Mouse (Mus musculus) liver, embryonic 11.5 days (tissue): ENCODE measurements around the gene Cntn1. TPM values are rescaled to one million over a fixed set of nuclear protein-coding genes. Genes with fewer than 3 reads are reported as not detected.
"Not testable (repeated sequence)": the region's sequence is repeated elsewhere in the genome, so short reads cannot be mapped to it uniquely, and the experiment has no call there.

ENCODE experiments used
- ATAC-seq: fragments of 200-750 bp; cut with Nextera tagmentation; replicated peaks from 2 replicates; pipeline ENCODE4 v1.8.0; 2017; ENCODE audit warnings: moderate number of reproducible peaks, mild to moderate bottlenecking, moderate TSS enrichment, moderate library complexity; ENCODE audit not compliant: low FRiP score
- DNase-seq: peaks from one replicate; pipeline ENCODE4 v3.0.0-alpha.2; 2017; ENCODE audit warnings: low spot score
- H3K27ac ChIP-seq: fragments of 300-500 bp; sonication (generic); 2 replicates; pipeline ENCODE4 v1.5.1; 2014; ENCODE audit warnings: mild to moderate bottlenecking, low read depth, low read length, control low read depth
- H3K27me3 ChIP-seq: fragments of 300-500 bp; sonication (generic); replicated peaks from 2 replicates; pipeline ENCODE4 v1.6.1; 2014; ENCODE audit warnings: low read length, mixed read lengths; ENCODE audit not compliant: control insufficient read depth, insufficient read depth
- H3K36me3 ChIP-seq: fragments of 300-500 bp; sonication (generic); 2 replicates; pipeline ENCODE4 v1.6.1; 2014; ENCODE audit warnings: mild to moderate bottlenecking, low read length, moderate library complexity, mixed read lengths; ENCODE audit not compliant: control insufficient read depth, insufficient read depth
- H3K4me1 ChIP-seq: fragments of 300-500 bp; sonication (generic); replicated peaks from 2 replicates; pipeline ENCODE4 v1.6.1; 2014; ENCODE audit warnings: low read length, mixed read lengths; ENCODE audit not compliant: control insufficient read depth, insufficient read depth
- H3K4me2 ChIP-seq: fragments of 300-500 bp; sonication (generic); 2 replicates; pipeline ENCODE4 v1.6.1; 2014; ENCODE audit warnings: mild to moderate bottlenecking, control low read depth, moderate library complexity
- H3K4me3 ChIP-seq: fragments of 300-500 bp; sonication (generic); 2 replicates; pipeline ENCODE4 v1.5.1; 2014; ENCODE audit warnings: low read depth, low read length, control low read depth
- H3K9ac ChIP-seq: fragments of 300-500 bp; sonication (generic); 2 replicates; pipeline ENCODE4 v1.6.1; 2014; ENCODE audit warnings: low read depth, low read length, control low read depth
- H3K9me3 ChIP-seq: fragments of 300-500 bp; sonication (generic); 2 replicates; pipeline ENCODE4 v1.6.1; 2016; ENCODE audit warnings: low read length, inconsistent platforms, mixed read lengths; ENCODE audit not compliant: control insufficient read depth
- WGBS: fragments of 180-500 bp; shearing (Covaris S2); extraction: QIAGEN DNeasy Blood & Tissue Kit; methylation state at CpG from one replicate; pipeline ENCODE4 v1.1.7; 2014; 5-methylcytosine and 5-hydroxymethylcytosine counted together
- polyA plus RNA-seq: library from polyadenylated mRNA; unstranded; fragments of >200 nt; fragmentation: Nextera tagmentation; extraction: Ambion mirVana; gene quantifications from 2 replicates; pipeline ENCODE4 v1.2.1, GENCODE M21; 2014

Gene Cntn1
- polyA plus RNA-seq, 1 experiment from 2014 or later = 0.12 TPM

DNA sequence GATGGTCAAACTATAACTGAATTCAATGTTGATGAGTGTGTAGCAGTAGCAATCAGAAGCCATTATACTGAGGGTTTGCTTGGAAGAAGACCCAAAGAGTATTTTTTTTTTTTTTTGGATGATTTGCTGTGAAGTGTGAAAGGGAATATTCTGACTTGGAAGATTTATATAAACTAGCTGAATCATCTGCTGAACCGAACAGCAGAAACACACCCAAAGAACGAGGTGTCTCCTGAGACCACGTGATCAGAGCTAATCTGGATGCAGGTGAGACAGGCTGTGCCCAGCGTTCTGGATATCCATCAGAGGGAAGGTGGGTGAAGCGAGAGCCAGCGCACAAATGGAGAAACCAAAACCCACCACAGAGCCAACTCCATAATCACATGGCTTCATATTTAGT lies 271.0 kb downstream of the Cntn1 start:
- Histone ChIP-seq H3K4me3 (no peak overlapping the region), H3K9ac (no peak overlapping the region), H3K4me2 (no peak overlapping the region), H3K4me1 (no peaks in the 10 kb centered on the region), H3K9me3 (no peaks in the 10 kb centered on the region), H3K27ac (no peak overlapping the region), H3K36me3 (no peaks in the 10 kb centered on the region), H3K27me3 (no peaks in the 10 kb centered on the region)
- ATAC-seq = no peak
- no peak for DNase-seq
- WGBS = 81% methylated on average over 6 of the region's 6 CpGs

DNA sequence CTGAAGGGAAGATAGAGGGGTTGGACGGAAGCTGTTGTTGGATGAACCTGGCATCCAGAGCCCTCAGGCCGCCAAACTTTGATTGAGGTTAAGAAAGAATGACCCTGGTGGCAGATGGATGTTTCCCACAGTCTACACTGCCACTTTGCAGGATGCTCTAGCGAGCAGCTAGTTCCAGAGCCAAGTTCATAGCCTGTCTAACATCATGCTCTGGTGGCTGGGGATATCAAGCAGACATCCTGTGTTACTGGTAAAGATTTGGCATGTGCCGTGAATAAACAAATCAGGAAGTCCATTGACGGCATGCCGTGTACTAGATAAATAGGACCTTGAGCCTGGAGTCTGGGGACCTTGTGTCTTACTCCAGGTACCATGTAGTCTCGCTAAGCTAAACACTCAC lies 276.1 kb downstream of the Cntn1 start:
- Histone ChIP-seq H3K4me2 (no peak overlapping the region), H3K9me3 (no peaks in the 10 kb centered on the region), H3K27me3 (no peaks in the 10 kb centered on the region), H3K36me3 (no peaks in the 10 kb centered on the region), H3K27ac (no peak overlapping the region), H3K4me1 (no peaks in the 10 kb centered on the region), H3K4me3 (no peak overlapping the region), H3K9ac (no peak overlapping the region)
- 77% methylated on average over 7 of the region's 7 CpGs for WGBS
- DNase-seq (no peak), ATAC-seq (no peak)

DNA sequence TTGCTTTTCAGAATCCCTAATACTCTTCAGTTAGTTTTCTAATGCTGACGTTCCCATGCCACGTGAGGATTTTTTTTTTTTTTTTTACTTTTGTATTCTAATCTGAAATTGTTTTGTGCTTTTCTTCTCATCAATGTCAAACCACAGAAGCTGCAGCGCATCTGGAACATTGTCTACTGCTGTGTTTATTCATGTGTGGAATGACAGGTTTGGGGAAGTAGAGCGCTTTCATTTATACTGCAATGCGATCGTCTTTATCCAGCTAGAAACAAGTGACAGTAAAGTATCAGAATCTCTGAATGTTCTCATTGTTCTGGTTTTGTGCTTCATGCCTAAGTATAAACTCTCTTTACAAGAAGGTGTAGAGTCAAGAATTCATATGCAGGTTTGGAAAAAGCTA lies 289.3 kb downstream of the Cntn1 start:
- Histone ChIP-seq H3K9me3 (no peaks in the 10 kb centered on the region), H3K9ac (no peak overlapping the region), H3K4me2 (no peak overlapping the region), H3K4me1 (0 out of 2 replicates have a peak, but pooled peaks cover under 1% of the 10 kb centered on the region), H3K27me3 (no peaks in the 10 kb centered on the region), H3K36me3 (no peaks in the 10 kb centered on the region), H3K4me3 (no peak overlapping the region), H3K27ac (no peak overlapping the region)
- no peak for DNase-seq
- WGBS = 91% methylated on average over 6 of the region's 6 CpGs
- ATAC-seq = no peak

DNA sequence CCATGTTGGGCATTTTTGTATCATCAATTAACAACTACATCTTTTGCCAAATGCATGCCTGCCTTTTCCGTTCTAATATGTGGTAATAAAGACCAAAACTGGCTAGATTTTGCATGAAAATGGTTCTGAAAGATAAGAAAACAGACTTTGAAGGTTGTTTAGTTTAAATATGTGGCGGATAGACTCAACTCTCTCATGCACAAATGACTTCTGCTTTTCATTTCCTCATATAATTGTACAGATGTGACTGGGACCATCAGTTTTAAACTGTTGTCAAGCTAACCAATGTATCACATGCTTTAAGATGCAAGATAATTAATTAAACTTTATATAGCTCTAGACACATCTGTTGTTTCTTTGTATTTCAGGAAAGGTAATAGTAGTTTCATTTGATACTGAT lies 290.5 kb downstream of the Cntn1 start:
- 77% methylated on average over 2 of the region's 2 CpGs for WGBS
- Histone ChIP-seq H3K4me2 (no peak overlapping the region), H3K4me1 (peaks cover 8% of the 10 kb centered on the region; the same call in 1 of the 2 replicates), H3K9me3 (no peaks in the 10 kb centered on the region), H3K9ac (no peak overlapping the region), H3K27me3 (no peaks in the 10 kb centered on the region), H3K4me3 (no peak overlapping the region), H3K27ac (no peak overlapping the region), H3K36me3 (no peaks in the 10 kb centered on the region)
- ATAC-seq (no peak), DNase-seq (no peak)

DNA sequence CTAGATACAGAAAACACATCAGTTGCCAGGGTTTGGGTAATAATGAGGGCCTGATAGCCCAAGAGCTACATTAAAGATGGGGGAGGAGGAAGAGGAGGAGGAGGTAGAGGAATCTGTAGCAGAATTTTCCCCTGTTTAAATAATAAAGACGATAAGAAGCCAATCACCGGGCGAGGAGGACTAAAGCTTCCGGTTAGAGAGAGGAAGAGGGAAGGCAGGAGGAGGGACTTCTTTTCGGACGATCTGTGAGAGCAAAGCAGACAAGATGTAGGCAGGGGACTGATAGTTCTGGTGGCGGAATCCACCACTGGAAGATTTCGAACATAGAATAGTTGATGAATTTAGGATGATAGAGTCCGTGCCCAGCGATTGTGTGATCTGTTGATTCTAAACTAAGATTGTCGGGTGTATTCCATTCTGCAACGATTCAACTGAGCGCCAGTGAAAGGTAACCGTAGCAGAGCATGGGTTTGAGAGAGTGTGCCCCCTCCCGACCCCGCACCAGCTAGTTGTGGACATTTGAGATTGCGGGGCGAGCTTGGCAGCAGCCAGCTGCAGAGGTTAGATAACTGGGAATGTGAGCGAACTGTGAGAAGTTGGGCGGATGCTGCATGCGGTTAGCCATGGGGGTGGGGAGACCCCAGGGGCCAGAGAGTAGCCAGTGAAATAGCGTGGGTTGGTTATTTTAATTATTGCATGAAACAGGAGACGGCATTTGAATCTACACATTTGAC lies 293.3 kb downstream of the Cntn1 start:
- H3K36me3 ChIP-seq = no peaks in the 10 kb centered on the region
- peak overlapping the region; percentile 77 for H3K27ac ChIP-seq
- WGBS = 48% methylated on average over 23 of the region's 23 CpGs
- peak overlapping the region; percentile 46; the same call in 1 of the 2 replicates for H3K9ac ChIP-seq
- DNase-seq = peak; percentile 49
- H3K4me3 ChIP-seq = peak overlapping the region; percentile 40
- H3K4me1 ChIP-seq = peaks cover 12% of the 10 kb centered on the region; the same call in 1 of the 2 replicates
- no peaks in the 10 kb centered on the region for H3K27me3 ChIP-seq
- no peaks in the 10 kb centered on the region for H3K9me3 ChIP-seq
- peak overlapping the region; percentile 58 for H3K4me2 ChIP-seq
- peak; percentile 90 for ATAC-seq

DNA sequence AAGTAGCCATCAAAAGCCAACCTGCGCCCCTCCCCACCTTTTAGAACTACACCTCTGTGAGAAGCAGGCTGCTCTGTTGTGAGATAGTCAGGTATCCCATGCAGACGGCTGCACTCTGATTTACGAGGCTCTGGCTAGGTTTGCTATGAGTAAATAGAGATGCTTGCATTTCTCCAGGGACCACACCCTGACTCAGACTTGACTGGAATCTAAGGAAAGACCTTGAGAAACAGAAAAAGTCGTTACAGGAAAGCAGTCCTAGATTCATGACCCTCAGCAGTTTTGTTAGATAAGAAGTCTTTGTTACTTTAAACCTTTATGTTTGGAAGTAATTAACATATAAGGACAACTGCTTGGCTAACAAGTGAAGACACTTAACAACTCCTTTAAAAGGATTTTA lies 296.5 kb downstream of the Cntn1 start:
- Histone ChIP-seq H3K4me1 (peaks cover 12% of the 10 kb centered on the region; the same call in 1 of the 2 replicates), H3K36me3 (no peaks in the 10 kb centered on the region), H3K9me3 (no peaks in the 10 kb centered on the region), H3K27ac (no peak overlapping the region), H3K4me3 (no peak overlapping the region), H3K9ac (no peak overlapping the region), H3K4me2 (no peak overlapping the region), H3K27me3 (no peaks in the 10 kb centered on the region)
- 51% methylated on average over 4 of the region's 4 CpGs for WGBS
- no peak for ATAC-seq
- DNase-seq = no peak

DNA sequence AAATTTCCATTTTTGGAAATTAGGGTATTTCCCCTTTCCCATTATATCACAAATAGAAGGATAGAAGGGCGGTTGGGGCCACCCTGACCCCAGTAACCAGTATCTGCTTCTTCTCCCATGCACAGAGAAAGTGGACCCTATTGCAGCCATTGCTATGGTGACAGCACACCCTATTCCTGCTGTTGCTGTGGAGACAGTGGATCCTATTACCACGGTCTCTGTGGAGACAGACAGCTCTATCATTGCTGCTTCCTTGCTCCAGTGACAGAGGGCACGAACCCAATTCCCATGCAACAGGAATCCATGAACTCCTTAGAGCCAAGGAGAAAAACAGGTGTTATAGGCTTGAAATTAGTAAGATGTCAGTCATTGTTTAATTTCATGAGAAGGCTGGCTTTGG lies 296.9 kb downstream of the Cntn1 start:
- Histone ChIP-seq H3K36me3 (no peaks in the 10 kb centered on the region), H3K4me3 (no peak overlapping the region), H3K9me3 (no peaks in the 10 kb centered on the region), H3K9ac (no peak overlapping the region), H3K4me2 (no peak overlapping the region), H3K27me3 (no peaks in the 10 kb centered on the region), H3K27ac (no peak overlapping the region), H3K4me1 (peaks cover 12% of the 10 kb centered on the region; the same call in 1 of the 2 replicates)
- 53% methylated on average over 3 of the region's 3 CpGs for WGBS
- ATAC-seq (no peak), DNase-seq (no peak)

DNA sequence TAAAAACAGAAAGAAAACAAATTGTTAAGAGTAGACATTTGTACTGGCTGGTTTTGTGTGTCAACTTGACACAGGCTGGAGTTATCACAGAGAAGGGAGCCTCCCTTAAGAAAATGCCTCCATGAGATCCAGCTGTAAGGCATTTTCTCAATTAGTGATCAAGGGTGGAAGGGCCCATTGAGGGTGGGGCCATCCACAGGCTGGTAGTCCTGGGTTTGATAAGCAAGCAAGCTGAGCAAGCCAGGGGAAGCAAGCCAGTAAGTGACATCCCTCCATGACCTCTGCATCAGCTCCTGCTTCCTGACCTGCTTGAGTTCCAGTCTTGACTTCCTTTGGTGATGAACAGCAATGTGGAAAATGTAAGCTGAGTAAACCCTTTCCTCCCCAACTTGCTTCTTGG lies 297.5 kb downstream of the Cntn1 start:
- not testable (repeated sequence) for H3K27me3 ChIP-seq, H3K9me3 ChIP-seq, H3K4me3 ChIP-seq, DNase-seq, H3K36me3 ChIP-seq, H3K9ac ChIP-seq, H3K4me2 ChIP-seq, H3K27ac ChIP-seq
- H3K4me1 ChIP-seq = peaks cover 12% of the 10 kb centered on the region; the same call in 1 of the 2 replicates
- 0 out of 2 replicates have a peak, but pooled peaks have one; percentile 32 for ATAC-seq

DNA sequence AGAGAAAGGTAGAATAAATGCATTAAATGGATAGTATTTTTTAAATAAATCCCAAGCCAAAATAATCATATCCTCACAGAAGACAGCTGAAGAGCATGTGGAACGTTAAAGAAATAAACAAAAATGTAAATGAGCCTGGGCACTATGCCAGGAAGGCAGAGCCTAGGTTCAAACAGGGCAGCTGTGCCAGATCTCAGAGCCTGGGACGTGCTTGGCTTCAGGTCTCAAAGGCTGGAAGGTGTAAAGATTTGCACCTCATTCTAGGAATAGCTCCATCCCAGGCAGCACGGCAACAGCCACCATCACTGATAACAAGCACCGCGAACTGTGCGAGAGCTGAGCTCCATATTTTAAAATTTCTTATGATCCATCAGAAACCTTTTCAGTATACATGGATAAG lies 313.2 kb downstream of the Cntn1 start:
- ATAC-seq (no peak), DNase-seq (no peak)
- Histone ChIP-seq H3K27ac (no peak overlapping the region), H3K4me1 (no peaks in the 10 kb centered on the region), H3K4me2 (no peak overlapping the region), H3K9ac (no peak overlapping the region), H3K27me3 (no peaks in the 10 kb centered on the region), H3K36me3 (no peaks in the 10 kb centered on the region), H3K9me3 (no peaks in the 10 kb centered on the region), H3K4me3 (no peak overlapping the region)
- 69% methylated on average over 6 of the region's 6 CpGs for WGBS
